Mouse (Mus musculus): Measurements from ENCODE around the gene Gatad2b. TPM values are rescaled to one million over a fixed set of nuclear protein-coding genes. Genes with fewer than 3 reads are reported as not detected.

The Gatad2b gene
- polyA plus RNA-seq, 1 experiment from 2014 or later, result 11.7 TPM

- Histone ChIP-seq H3K4me1 (peaks cover 48% of the 10 kb centered on the region), H3K4me3 (peak overlapping the region; percentile 61), H3K36me3 (peaks cover 29% of the 10 kb centered on the region; the same call in 1 of the 2 replicates), H3K27ac (no peak overlapping the region), H3K9me3 (no peaks in the 10 kb centered on the region), H3K27me3 (no peaks in the 10 kb centered on the region), H3K4me2 (peak overlapping the region; percentile 95), H3K9ac (no peak overlapping the region; the same call in 1 of the 2 replicates)
- WGBS, result 77% methylated on average over 4 of the region's 4 CpGs
- no peak for ATAC-seq (ENCODE audit: borderline replicate concordance, extremely low read depth, low FRiP score, low TSS enrichment)
These were observed 95.2 kb downstream of the Gatad2b start for GRCm38 (mm10) chr3:90388192-90388591.

GRCm38 (mm10) chr3:90388726-90389510 lies 95.9 kb downstream of the Gatad2b start:
- Histone ChIP-seq H3K9ac (peak overlapping the region; percentile 64), H3K27me3 (no peaks in the 10 kb centered on the region), H3K27ac (peak overlapping the region; percentile 91), H3K4me3 (peak overlapping the region; percentile 61), H3K9me3 (no peaks in the 10 kb centered on the region), H3K4me1 (peaks cover 48% of the 10 kb centered on the region), H3K36me3 (peaks cover 36% of the 10 kb centered on the region), H3K4me2 (peak overlapping the region; percentile 95)
- 2% methylated on average over 53 of the region's 53 CpGs for WGBS
- peak; percentile 66 for ATAC-seq (ENCODE audit: borderline replicate concordance, extremely low read depth, low FRiP score, low TSS enrichment)

- under 1% methylated on average over 55 of the region's 55 CpGs for WGBS
- peaks cover 45% of the 10 kb centered on the region for H3K36me3 ChIP-seq
- ATAC-seq (ENCODE audit: borderline replicate concordance, extremely low read depth, low FRiP score, low TSS enrichment), result peak; percentile 82
- no peaks in the 10 kb centered on the region for H3K27me3 ChIP-seq
- H3K4me1 ChIP-seq, result peaks cover 44% of the 10 kb centered on the region
- H3K9ac ChIP-seq, result peak within 1 kb of the TSS; percentile 64
- peak within 1 kb of the TSS; percentile 91 for H3K27ac ChIP-seq
- H3K4me2 ChIP-seq, result peak within 1 kb of the TSS; percentile 95
- no peaks in the 10 kb centered on the region for H3K9me3 ChIP-seq
- peak within 1 kb of the TSS; percentile 61 for H3K4me3 ChIP-seq
These were observed 96.8 kb downstream of the Gatad2b start, which contains the start of gene Slc27a3 for GRCm38 (mm10) chr3:90389511-90390490. Gene Slc27a3 (minus strand): TSS chr3:90389938.

GRCm38 (mm10) chr3:90391004-90391403 lies 98.0 kb downstream of the Gatad2b start:
- H3K4me3 ChIP-seq, result no peak overlapping the region
- H3K9me3 ChIP-seq, result no peaks in the 10 kb centered on the region
- H3K27ac ChIP-seq, result 0 out of 2 replicates have a peak overlapping the region, but pooled peaks have one; percentile 91
- H3K9ac ChIP-seq, result no peak overlapping the region
- peaks cover 50% of the 10 kb centered on the region for H3K36me3 ChIP-seq
- H3K4me2 ChIP-seq, result no peak overlapping the region
- no peaks in the 10 kb centered on the region for H3K27me3 ChIP-seq
- 48% methylated on average over 4 of the region's 4 CpGs for WGBS
- peaks cover 37% of the 10 kb centered on the region for H3K4me1 ChIP-seq
- ATAC-seq (ENCODE audit: borderline replicate concordance, extremely low read depth, low FRiP score, low TSS enrichment), result no peak

GRCm38 (mm10) chr3:90391941-90392340 lies 99.0 kb downstream of the Gatad2b start:
- H3K36me3 ChIP-seq, result peaks cover 55% of the 10 kb centered on the region
- no peak overlapping the region for H3K9ac ChIP-seq
- H3K4me1 ChIP-seq, result peaks cover 37% of the 10 kb centered on the region
- 82% methylated on average over 8 of the region's 8 CpGs for WGBS
- H3K9me3 ChIP-seq, result no peaks in the 10 kb centered on the region
- no peak overlapping the region for H3K4me2 ChIP-seq
- no peak overlapping the region for H3K4me3 ChIP-seq
- H3K27me3 ChIP-seq, result no peaks in the 10 kb centered on the region
- ATAC-seq (ENCODE audit: borderline replicate concordance, extremely low read depth, low FRiP score, low TSS enrichment), result no peak
- no peak overlapping the region for H3K27ac ChIP-seq

GRCm38 (mm10) chr3:90392661-90393060 lies 99.7 kb downstream of the Gatad2b start:
- H3K9ac ChIP-seq, result no peak overlapping the region
- H3K9me3 ChIP-seq, result no peaks in the 10 kb centered on the region
- peaks cover 62% of the 10 kb centered on the region for H3K36me3 ChIP-seq
- no peak overlapping the region for H3K4me3 ChIP-seq
- no peak overlapping the region for H3K4me2 ChIP-seq
- peaks cover 30% of the 10 kb centered on the region for H3K4me1 ChIP-seq
- H3K27ac ChIP-seq, result no peak overlapping the region
- H3K27me3 ChIP-seq, result no peaks in the 10 kb centered on the region
- 84% methylated on average over 3 of the region's 3 CpGs for WGBS
- no peak for ATAC-seq (ENCODE audit: borderline replicate concordance, extremely low read depth, low FRiP score, low TSS enrichment)

GRCm38 (mm10) chr3:90395629-90396028 lies 102.7 kb downstream of the Gatad2b start:
- peaks cover 86% of the 10 kb centered on the region for H3K36me3 ChIP-seq
- ATAC-seq (ENCODE audit: borderline replicate concordance, extremely low read depth, low FRiP score, low TSS enrichment), result no peak
- H3K9ac ChIP-seq, result no peak overlapping the region
- H3K9me3 ChIP-seq, result no peaks in the 10 kb centered on the region
- no peak overlapping the region for H3K4me2 ChIP-seq
- no peak overlapping the region for H3K27ac ChIP-seq
- WGBS, result 64% methylated on average over 3 of the region's 3 CpGs
- H3K4me3 ChIP-seq, result no peak overlapping the region
- no peaks in the 10 kb centered on the region for H3K27me3 ChIP-seq
- H3K4me1 ChIP-seq, result peaks cover 5% of the 10 kb centered on the region

- ATAC-seq (ENCODE audit: borderline replicate concordance, extremely low read depth, low FRiP score, low TSS enrichment), result no peak
- H3K27ac ChIP-seq, result no peak overlapping the region
- H3K9me3 ChIP-seq, result no peaks in the 10 kb centered on the region
- 71% methylated on average over 4 of the region's 4 CpGs for WGBS
- no peak overlapping the region for H3K4me2 ChIP-seq
- no peak overlapping the region for H3K9ac ChIP-seq
- H3K36me3 ChIP-seq, result peaks cover 94% of the 10 kb centered on the region
- H3K4me1 ChIP-seq, result no peaks in the 10 kb centered on the region
- no peaks in the 10 kb centered on the region for H3K27me3 ChIP-seq
- H3K4me3 ChIP-seq, result no peak overlapping the region
These were observed 108.0 kb downstream of the Gatad2b start for GRCm38 (mm10) chr3:90400993-90401392.

- Histone ChIP-seq H3K9ac (no peak overlapping the region), H3K27ac (no peak overlapping the region)
- 83% methylated on average over 3 of the region's 3 CpGs for WGBS
These were observed 111.1 kb downstream of the Gatad2b start for GRCm38 (mm10) chr3:90404121-90404520.

GRCm38 (mm10) chr3:90404609-90405008 lies 111.6 kb downstream of the Gatad2b start:
- Histone ChIP-seq H3K9ac (no peak overlapping the region), H3K27me3 (no peaks in the 10 kb centered on the region), H3K36me3 (peaks cover 97% of the 10 kb centered on the region), H3K9me3 (no peaks in the 10 kb centered on the region), H3K27ac (no peak overlapping the region), H3K4me3 (no peak overlapping the region), H3K4me1 (no peaks in the 10 kb centered on the region), H3K4me2 (no peak overlapping the region)
- WGBS, result 62% methylated on average over 4 of the region's 4 CpGs
- no peak for ATAC-seq (ENCODE audit: borderline replicate concordance, extremely low read depth, low FRiP score, low TSS enrichment)

More at GRCm38 (mm10) chr3:90404121-90404520, 111.1 kb downstream of the Gatad2b start:
- Histone ChIP-seq H3K4me1 (no peaks in the 10 kb centered on the region), H3K4me3 (no peak overlapping the region), H3K9me3 (no peaks in the 10 kb centered on the region), H3K27me3 (no peaks in the 10 kb centered on the region), H3K36me3 (peaks cover 97% of the 10 kb centered on the region), H3K4me2 (no peak overlapping the region)
- ATAC-seq (ENCODE audit: borderline replicate concordance, extremely low read depth, low FRiP score, low TSS enrichment), result no peak

- ATAC-seq (ENCODE audit: borderline replicate concordance, extremely low read depth, low FRiP score, low TSS enrichment), result no peak
- WGBS, result 96% methylated on average over 5 of the region's 5 CpGs
- Histone ChIP-seq H3K27me3 (no peaks in the 10 kb centered on the region), H3K36me3 (peaks cover 96% of the 10 kb centered on the region), H3K9ac (no peak overlapping the region), H3K27ac (no peak overlapping the region), H3K4me2 (no peak overlapping the region), H3K4me1 (no peaks in the 10 kb centered on the region), H3K9me3 (no peaks in the 10 kb centered on the region), H3K4me3 (no peak overlapping the region)
These were observed 113.4 kb downstream of the Gatad2b start for GRCm38 (mm10) chr3:90406414-90406813.
